Mouse (Mus musculus): ENCODE data around the gene Gm21093. TPM values are rescaled to one million over a fixed set of nuclear protein-coding genes. Genes with fewer than 3 reads are reported as not detected.
"Not testable (repeated sequence)": the region's sequence is repeated elsewhere in the genome, so short reads cannot be mapped to it uniquely, and the experiment has no call there.

Gm21093 gene
- 0.07 and 0.15 TPM in 2 replicates for polyA plus RNA-seq (2012; rRNA removed)

DNA sequence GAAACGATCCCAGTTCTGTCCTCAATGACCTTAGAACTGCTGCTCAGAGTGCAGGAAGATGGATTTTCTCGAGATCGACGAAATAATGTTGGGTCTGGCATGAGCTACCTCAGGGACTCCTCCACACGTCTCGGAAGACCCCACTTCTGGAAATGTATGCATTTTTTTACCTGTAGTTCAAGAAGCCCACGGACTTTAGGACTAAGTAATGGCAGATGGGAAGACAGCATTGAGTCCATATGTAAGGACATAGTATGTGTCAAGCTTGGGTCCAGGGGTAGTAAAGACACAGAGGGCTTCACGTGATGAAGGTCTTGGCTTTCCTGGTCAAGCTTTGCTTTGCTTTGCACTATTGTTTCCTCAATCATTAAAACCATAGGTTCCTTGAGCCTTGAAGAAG lies at the start of gene Gm21093:
TSS of gene Gm21093 (minus strand) at position 101 of the 400 bp plus-strand sequence.
- DNase-seq (ENCODE audit: low spot score) = not testable (repeated sequence)

Other genes starting within 250 kb of the Gm21093 start
- gene Gm21541, start 131.1 kb downstream of the Gm21093 start, polyA plus RNA-seq (2012; rRNA removed) = 6.6 and 36.4 TPM in 2 replicates
- 2.1 and 3.3 TPM in 2 replicates for gene Gm20878, start 93.2 kb downstream of the Gm21093 start, polyA plus RNA-seq (2012; rRNA removed)
- 0.60 and 0.65 TPM in 2 replicates for gene Fam205a4, start 68.7 kb downstream of the Gm21093 start, polyA plus RNA-seq (2012; rRNA removed)
- not detected in 2 replicates for gene Gm3893, start 56.5 kb upstream of the Gm21093 start, polyA plus RNA-seq (2012; rRNA removed)
- not detected in 2 replicates for gene Gm13304, start 80.1 kb upstream of the Gm21093 start, polyA plus RNA-seq (2012; rRNA removed)
- gene Gm13306, start 118.7 kb upstream of the Gm21093 start, polyA plus RNA-seq (2012; rRNA removed) = 0.55 and 0.56 TPM in 2 replicates
- 0.67 and 0.75 TPM in 2 replicates for gene Gm13305, start 133.9 kb upstream of the Gm21093 start, polyA plus RNA-seq (2012; rRNA removed)
- gene Gm10600, start 205.9 kb upstream of the Gm21093 start, polyA plus RNA-seq (2012; rRNA removed) = not detected in 2 replicates
- not detected in 2 replicates for gene Ccl21b, start 221.0 kb upstream of the Gm21093 start, polyA plus RNA-seq (2012; rRNA removed)

All from urinary bladder, adult 2 months (tissue).